In the genomic region with DNA sequence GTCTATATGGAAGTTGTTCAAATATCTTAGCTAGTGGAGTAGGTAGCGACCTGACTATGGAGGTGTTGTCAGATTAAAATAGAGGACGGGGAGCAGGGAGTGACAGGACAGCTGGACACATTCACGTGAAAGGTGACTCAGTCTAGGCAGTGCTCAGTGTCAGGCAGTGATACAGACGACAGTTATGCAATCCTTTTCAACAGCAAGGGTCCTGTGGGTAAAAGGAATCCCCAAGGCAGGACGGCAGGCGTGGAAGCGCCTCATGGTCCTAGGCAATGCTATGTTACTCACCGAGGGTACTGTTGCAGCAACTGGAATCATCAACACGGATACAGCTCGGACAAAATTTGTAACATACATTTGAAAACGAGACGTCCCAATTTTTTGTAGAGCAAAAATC, we compare ENCODE assay signal across 26 mouse cellular contexts. TPM values are rescaled to one million over a fixed set of nuclear protein-coding genes. Genes with fewer than 3 reads are reported as not detected.
DNase-seq lines count a peak whose midpoint lies in the region; ATAC-seq and TF ChIP-seq lines count a peak whose summit lies in the region.
"Had no signal": no experiment of that assay in that cellular context is flagged by ENCODE, and none has a peak within 500 bp of the region (broad histone marks: within the 10 kb centered on the region; RNA-seq: fewer than 3 reads in every experiment).

No protein-coding gene starts in this region.

- WGBS in heart, embryonic 11.5 days (ENCODE audit: insufficient replicate concordance) = 89% methylated on average over 12 of the region's 12 CpGs

- peak; percentile 45 for DNase-seq in adrenal gland, adult 8-10 months
- no peak for DNase-seq in adrenal gland, postnatal 25 days
- DNase-seq in heart, adult 11 months = peak; percentile 70
- DNase-seq in adrenal gland, postnatal 36 days = peak; percentile 15 to 49
- DNase-seq in gastrocnemius, adult 8-10 months (ENCODE audit: low spot score in 2 of 2) = no peak
- DNase-seq: cerebellum, adult 11 months; cerebellum, adult 18-20 months; cerebellum, adult 8-10 months; cerebellum, adult 9-11 months; cerebellum, postnatal 14 days; cerebellum, postnatal 36 days; embryo, embryonic 11 days had no signal

- TF ChIP-seq CTCF in C2C12 (IDR thresholded peaks at IDR 0.05; ENCODE audit: control insufficient read depth, insufficient read depth, insufficient read length) = no peak

- H3K27me3 ChIP-seq in heart, embryonic 11.5 days (ENCODE audit: control insufficient read depth, insufficient read depth, low read length) = no peaks in the 10 kb centered on the region
- no peaks in the 10 kb centered on the region for H3K27me3 ChIP-seq in C2C12 (ENCODE audit: control insufficient read depth, insufficient read depth, insufficient read length)
- H3K27me3 ChIP-seq: CH12.LX; embryonic facial prominence, embryonic 13.5 days; embryonic facial prominence, embryonic 15.5 days; forebrain, embryonic 12.5 days; Patski had no signal

- H3K79me2 ChIP-seq in C2C12 (ENCODE audit: control insufficient read depth, insufficient read depth) = peaks cover 16% of the 10 kb centered on the region

- no peak overlapping the region for H3K27ac ChIP-seq in heart, embryonic 11.5 days (ENCODE audit: low read depth, low read length)
- H3K27ac ChIP-seq: embryonic facial prominence, embryonic 13.5 days; embryonic facial prominence, embryonic 15.5 days; forebrain, embryonic 10.5 days; forebrain, embryonic 12.5 days had no signal

- no peaks in the 10 kb centered on the region for H3K4me1 ChIP-seq in heart, embryonic 11.5 days (ENCODE audit: control insufficient read depth, insufficient read depth, low read length)
- H3K4me1 ChIP-seq: embryonic facial prominence, embryonic 13.5 days; embryonic facial prominence, embryonic 15.5 days; forebrain, embryonic 12.5 days had no signal

- H3K36me3 ChIP-seq in heart, embryonic 11.5 days (ENCODE audit: control insufficient read depth, insufficient read depth, low read length) = peaks cover 24% of the 10 kb centered on the region
- peaks cover 38% of the 10 kb centered on the region for H3K36me3 ChIP-seq in C2C12 (ENCODE audit: control insufficient read depth, insufficient read depth)

- H3K79me3 ChIP-seq in C2C12 (ENCODE audit: low read depth) = peaks cover 1% of the 10 kb centered on the region

- no peak overlapping the region for H3K9ac ChIP-seq in heart, embryonic 11.5 days (ENCODE audit: low read depth, low read length)
- H3K9ac ChIP-seq: embryonic facial prominence, embryonic 13.5 days; embryonic facial prominence, embryonic 15.5 days; forebrain, embryonic 12.5 days had no signal

- H3ac ChIP-seq in C2C12 (ENCODE audit: control insufficient read depth, insufficient read length, low read depth) = no peak overlapping the region

- no peak overlapping the region for H3K4me3 ChIP-seq in heart, embryonic 11.5 days (ENCODE audit: low read depth, low read length)
- H3K4me3 ChIP-seq in C2C12 (ENCODE audit: insufficient read depth, poor library complexity, severe bottlenecking) = no peak overlapping the region
- H3K4me3 ChIP-seq: embryonic facial prominence, embryonic 13.5 days; embryonic facial prominence, embryonic 15.5 days; erythroblast, embryonic 14.5 days; forebrain, embryonic 10.5 days; forebrain, embryonic 12.5 days had no signal

- no peak overlapping the region for H3K4me2 ChIP-seq in heart, embryonic 11.5 days
- H3K4me2 ChIP-seq: embryonic facial prominence, embryonic 13.5 days; embryonic facial prominence, embryonic 15.5 days; forebrain, embryonic 12.5 days had no signal

- ATAC-seq in heart, embryonic 11.5 days (replicated peaks; ENCODE audit: insufficient number of reproducible peaks, low FRiP score, low TSS enrichment) = no peak
- ATAC-seq: activated CD4-positive, CD25-positive, alpha-beta regulatory T cell, adult 4 months; CD4-positive, CD25-positive, alpha-beta regulatory T cell, adult 4 months; forebrain, embryonic 14.5 days; forebrain, embryonic 16.5 days; Patski had no signal

- no peaks in the 10 kb centered on the region for H3K9me3 ChIP-seq in heart, embryonic 11.5 days (replicated peaks; ENCODE audit: control insufficient read depth, low read length)
- H3K9me3 ChIP-seq: embryonic facial prominence, embryonic 13.5 days; embryonic facial prominence, embryonic 15.5 days; forebrain, embryonic 10.5 days; forebrain, embryonic 12.5 days; G1E had no signal

TF ChIP-seq in C2C12, 6 proteins besides CTCF, POLR2A, EP300 and RAD21:
- no peak for TF ChIP-seq CEBPB (IDR thresholded peaks at IDR 0.05; ENCODE audit: low read depth)
- no peak for TF ChIP-seq FOSL1 (IDR thresholded peaks at IDR 0.05; ENCODE audit: insufficient read depth, low read length, poor library complexity, severe bottlenecking)
- TF ChIP-seq MYOD1 (IDR thresholded peaks at IDR 0.05; ENCODE audit: control insufficient read depth, insufficient read length, low read depth) = peak; percentile 8
- TF ChIP-seq USF1 (IDR thresholded peaks at IDR 0.05; ENCODE audit: low read depth) = no peak
- TF ChIP-seq MAX (IDR thresholded peaks at IDR 0.05) = no peak
- TF ChIP-seq MYOG (IDR thresholded peaks at IDR 0.05; ENCODE audit: control insufficient read depth, extremely low read depth, insufficient read length) = no peak

RNA-seq across cellular contexts. Expression of a gene that starts 6.6 kb away (rescaled TPM):
- 10 to 100 TPM; 25.3 to 52.1 (median 38.0) TPM for total RNA-seq in adrenal gland, adult 8-10 months (2022)
- 76.8 and 80.9 TPM in 2 replicates for total RNA-seq in adrenal gland, postnatal 25 days (2021)
- 34.8 and 37.3 TPM in 2 replicates for polyA plus RNA-seq in heart, embryonic 11.5 days (2014; fragmentation: Nextera tagmentation; extraction: Ambion mirVana)
- 31.1 TPM for polyA plus RNA-seq in C2C12 (2012; fragmentation: generic; extraction: Trizol)
- total RNA-seq in adrenal gland, postnatal 36 days (2021) = 10 to 100 TPM; 21.7 to 58.9 TPM
- 10 to 100 TPM in 1 of 4 experiments, 1 to 10 TPM in 3; 7.6 to 10.3 (median 9.1) TPM for total RNA-seq in gastrocnemius, adult 8-10 months (2022)

Comparison
In these comparisons a context has a peak if more than half of its experiments do, and no peak if none do; other contexts are left out.
1. DNase-seq: peak in adrenal gland, adult 8-10 months (single experiment), heart, adult 11 months (single experiment) and adrenal gland, postnatal 36 days (2 of 2); none in adrenal gland, postnatal 25 days (single experiment) and gastrocnemius, adult 8-10 months (0 of 2).